Mouse (Mus musculus): ENCODE data around the gene Lrrc8b. TPM values are rescaled to one million over a fixed set of nuclear protein-coding genes. Genes with fewer than 3 reads are reported as not detected.

Lrrc8b gene
- polyA plus RNA-seq, 1 experiment from 2014 or later = 2.6 TPM

- Histone ChIP-seq H3K4me3 (replicated peaks) (no peak overlapping the region), H3K9ac (no peak overlapping the region), H3K36me3 (replicated peaks) (no peaks in the 10 kb centered on the region), H3K27ac (replicated peaks) (no peak overlapping the region), H3K9me3 (replicated peaks) (no peaks in the 10 kb centered on the region), H3K4me1 (replicated peaks) (no peaks in the 10 kb centered on the region), H3K27me3 (no peaks in the 10 kb centered on the region), H3K4me2 (no peak overlapping the region)
- ATAC-seq (ENCODE audit: insufficient read depth) = no peak
- WGBS (ENCODE audit: insufficient replicate concordance) = 69% methylated on average over 6 of the region's 6 CpGs
Measured at GRCm38 (mm10) chr5:105459077-105459476, 43.5 kb downstream of the Lrrc8b start.

GRCm38 (mm10) chr5:105460551-105460950, 45.0 kb downstream of the Lrrc8b start:
- no peak overlapping the region for H3K9ac ChIP-seq
- no peak overlapping the region for H3K27ac ChIP-seq (replicated peaks)
- no peak overlapping the region for H3K4me2 ChIP-seq
- no peaks in the 10 kb centered on the region for H3K9me3 ChIP-seq (replicated peaks)
- H3K4me3 ChIP-seq (replicated peaks) = no peak overlapping the region
- H3K36me3 ChIP-seq (replicated peaks) = no peaks in the 10 kb centered on the region
- ATAC-seq (ENCODE audit: insufficient read depth) = no peak
- no peaks in the 10 kb centered on the region for H3K27me3 ChIP-seq
- 72% methylated on average over 5 of the region's 5 CpGs for WGBS (ENCODE audit: insufficient replicate concordance)
- H3K4me1 ChIP-seq (replicated peaks) = no peaks in the 10 kb centered on the region

GRCm38 (mm10) chr5:105461076-105461475, 45.5 kb downstream of the Lrrc8b start:
- Histone ChIP-seq H3K9me3 (replicated peaks) (no peaks in the 10 kb centered on the region), H3K4me1 (replicated peaks) (no peaks in the 10 kb centered on the region), H3K27ac (replicated peaks) (no peak overlapping the region), H3K27me3 (no peaks in the 10 kb centered on the region), H3K4me3 (replicated peaks) (no peak overlapping the region), H3K36me3 (replicated peaks) (no peaks in the 10 kb centered on the region), H3K9ac (no peak overlapping the region), H3K4me2 (no peak overlapping the region)
- 81% methylated on average over 1 of the region's 1 CpGs for WGBS (ENCODE audit: insufficient replicate concordance)
- ATAC-seq (ENCODE audit: insufficient read depth) = no peak

GRCm38 (mm10) chr5:105464671-105465070, 49.1 kb downstream of the Lrrc8b start:
- no peak overlapping the region for H3K4me3 ChIP-seq (replicated peaks)
- no peak for ATAC-seq (ENCODE audit: insufficient read depth)
- H3K9ac ChIP-seq = no peak overlapping the region
- H3K27ac ChIP-seq (replicated peaks) = no peak overlapping the region
- no peak overlapping the region for H3K4me2 ChIP-seq
- no peaks in the 10 kb centered on the region for H3K4me1 ChIP-seq (replicated peaks)
- H3K27me3 ChIP-seq = no peaks in the 10 kb centered on the region
- no peaks in the 10 kb centered on the region for H3K36me3 ChIP-seq (replicated peaks)
- H3K9me3 ChIP-seq (replicated peaks) = no peaks in the 10 kb centered on the region

GRCm38 (mm10) chr5:105465550-105465949, 50.0 kb downstream of the Lrrc8b start:
- WGBS (ENCODE audit: insufficient replicate concordance) = 89% methylated on average over 8 of the region's 8 CpGs
- no peak for ATAC-seq (ENCODE audit: insufficient read depth)
- Histone ChIP-seq H3K27me3 (no peaks in the 10 kb centered on the region), H3K4me2 (no peak overlapping the region), H3K4me1 (replicated peaks) (no peaks in the 10 kb centered on the region), H3K36me3 (replicated peaks) (no peaks in the 10 kb centered on the region), H3K9me3 (replicated peaks) (no peaks in the 10 kb centered on the region), H3K9ac (no peak overlapping the region), H3K4me3 (replicated peaks) (no peak overlapping the region), H3K27ac (replicated peaks) (no peak overlapping the region)

- Histone ChIP-seq H3K4me3 (replicated peaks) (no peak overlapping the region), H3K36me3 (replicated peaks) (no peaks in the 10 kb centered on the region), H3K9ac (no peak overlapping the region), H3K4me2 (no peak overlapping the region), H3K9me3 (replicated peaks) (no peaks in the 10 kb centered on the region), H3K27ac (replicated peaks) (no peak overlapping the region), H3K27me3 (no peaks in the 10 kb centered on the region), H3K4me1 (replicated peaks) (no peaks in the 10 kb centered on the region)
- ATAC-seq (ENCODE audit: insufficient read depth) = no peak
- 80% methylated on average over 7 of the region's 7 CpGs for WGBS (ENCODE audit: insufficient replicate concordance)
Measured at GRCm38 (mm10) chr5:105466471-105466902, 50.9 kb downstream of the Lrrc8b start.

- Histone ChIP-seq H3K27me3 (no peaks in the 10 kb centered on the region), H3K4me3 (replicated peaks) (no peak overlapping the region), H3K9ac (no peak overlapping the region), H3K27ac (replicated peaks) (no peak overlapping the region), H3K4me1 (replicated peaks) (no peaks in the 10 kb centered on the region), H3K4me2 (no peak overlapping the region), H3K36me3 (replicated peaks) (no peaks in the 10 kb centered on the region), H3K9me3 (replicated peaks) (no peaks in the 10 kb centered on the region)
- ATAC-seq (ENCODE audit: insufficient read depth) = no peak
- WGBS (ENCODE audit: insufficient replicate concordance) = 81% methylated on average over 10 of the region's 10 CpGs
Measured at GRCm38 (mm10) chr5:105467271-105467670, 51.7 kb downstream of the Lrrc8b start.

GRCm38 (mm10) chr5:105472983-105473705, 57.6 kb downstream of the Lrrc8b start:
- ATAC-seq (ENCODE audit: insufficient read depth) = no peak
- no peaks in the 10 kb centered on the region for H3K9me3 ChIP-seq (replicated peaks)
- H3K27ac ChIP-seq (replicated peaks) = no peak overlapping the region
- no peak overlapping the region for H3K4me2 ChIP-seq
- H3K9ac ChIP-seq = no peak overlapping the region
- no peaks in the 10 kb centered on the region for H3K36me3 ChIP-seq (replicated peaks)
- no peaks in the 10 kb centered on the region for H3K4me1 ChIP-seq (replicated peaks)
- H3K4me3 ChIP-seq (replicated peaks) = no peak overlapping the region
- H3K27me3 ChIP-seq = no peaks in the 10 kb centered on the region
- WGBS (ENCODE audit: insufficient replicate concordance) = 62% methylated on average over 5 of the region's 5 CpGs

GRCm38 (mm10) chr5:105477527-105477926, 62.0 kb downstream of the Lrrc8b start:
- no peak overlapping the region for H3K9ac ChIP-seq
- no peaks in the 10 kb centered on the region for H3K4me1 ChIP-seq (replicated peaks)
- ATAC-seq (ENCODE audit: insufficient read depth) = no peak
- H3K9me3 ChIP-seq (replicated peaks) = no peaks in the 10 kb centered on the region
- no peaks in the 10 kb centered on the region for H3K27me3 ChIP-seq
- H3K36me3 ChIP-seq (replicated peaks) = peaks cover 21% of the 10 kb centered on the region
- H3K4me3 ChIP-seq (replicated peaks) = no peak overlapping the region
- WGBS (ENCODE audit: insufficient replicate concordance) = 78% methylated on average over 9 of the region's 9 CpGs
- H3K27ac ChIP-seq (replicated peaks) = no peak overlapping the region
- H3K4me2 ChIP-seq = no peak overlapping the region

- Histone ChIP-seq H3K27me3 (no peaks in the 10 kb centered on the region), H3K27ac (replicated peaks) (no peak overlapping the region), H3K36me3 (replicated peaks) (peaks cover 25% of the 10 kb centered on the region), H3K9ac (no peak overlapping the region), H3K9me3 (replicated peaks) (no peaks in the 10 kb centered on the region), H3K4me1 (replicated peaks) (no peaks in the 10 kb centered on the region), H3K4me2 (no peak overlapping the region), H3K4me3 (replicated peaks) (no peak overlapping the region)
- WGBS (ENCODE audit: insufficient replicate concordance) = 80% methylated on average over 13 of the region's 13 CpGs
- ATAC-seq (ENCODE audit: insufficient read depth) = no peak
Measured at GRCm38 (mm10) chr5:105479673-105480072, 64.1 kb downstream of the Lrrc8b start.

- Histone ChIP-seq H3K9me3 (replicated peaks) (no peaks in the 10 kb centered on the region), H3K36me3 (replicated peaks) (peaks cover 26% of the 10 kb centered on the region)
- WGBS (ENCODE audit: insufficient replicate concordance) = 89% methylated on average over 17 of the region's 17 CpGs
Measured at GRCm38 (mm10) chr5:105480561-105480960, 65.0 kb downstream of the Lrrc8b start.

GRCm38 (mm10) chr5:105483632-105484031, 68.1 kb downstream of the Lrrc8b start:
- Histone ChIP-seq H3K9me3 (replicated peaks) (no peaks in the 10 kb centered on the region), H3K4me2 (no peak overlapping the region), H3K27me3 (no peaks in the 10 kb centered on the region), H3K27ac (replicated peaks) (no peak overlapping the region), H3K36me3 (replicated peaks) (peaks cover 28% of the 10 kb centered on the region), H3K4me1 (replicated peaks) (no peaks in the 10 kb centered on the region), H3K9ac (no peak overlapping the region; the same call in 1 of the 2 replicates), H3K4me3 (replicated peaks) (no peak overlapping the region)
- 67% methylated on average over 2 of the region's 2 CpGs for WGBS (ENCODE audit: insufficient replicate concordance)
- no peak for ATAC-seq (ENCODE audit: insufficient read depth)

More at GRCm38 (mm10) chr5:105480561-105480960, 65.0 kb downstream of the Lrrc8b start:
- no peaks in the 10 kb centered on the region for H3K4me1 ChIP-seq (replicated peaks)
- no peak overlapping the region for H3K9ac ChIP-seq
- H3K4me2 ChIP-seq = no peak overlapping the region
- no peaks in the 10 kb centered on the region for H3K27me3 ChIP-seq
- no peak overlapping the region for H3K4me3 ChIP-seq (replicated peaks)
- H3K27ac ChIP-seq (replicated peaks) = no peak overlapping the region
- ATAC-seq (ENCODE audit: insufficient read depth) = no peak

All from liver, embryonic 15.5 days (tissue).